Mouse (Mus musculus) kidney, embryonic 14.5 days (tissue): ENCODE data around the gene Grm4. TPM values are rescaled to one million over a fixed set of nuclear protein-coding genes. Genes with fewer than 3 reads are reported as not detected.

Experiments used
- ATAC-seq: fragments of 200-750 bp; cut with Nextera tagmentation; 2 replicates; pipeline ENCODE4 v1.8.0; 2017; ENCODE audit warnings: moderate number of reproducible peaks, mild to moderate bottlenecking, moderate TSS enrichment, moderate library complexity; ENCODE audit not compliant: low FRiP score, low TSS enrichment
- H3K27ac ChIP-seq: fragments of 300-500 bp; sonication (generic); 2 replicates; pipeline ENCODE4 v1.5.1; 2014; ENCODE audit warnings: low read depth, mild to moderate bottlenecking, low read length, moderate library complexity, mixed read lengths
- H3K27me3 ChIP-seq: fragments of 300-500 bp; sonication (generic); 2 replicates; pipeline ENCODE4 v1.6.1; 2014; ENCODE audit warnings: mild to moderate bottlenecking, low read length; ENCODE audit not compliant: control insufficient read depth, insufficient read depth
- H3K36me3 ChIP-seq: fragments of 300-500 bp; sonication (generic); 2 replicates; pipeline ENCODE4 v1.6.1; 2014; ENCODE audit warnings: low read length, mixed read lengths; ENCODE audit not compliant: control insufficient read depth, insufficient read depth
- H3K4me1 ChIP-seq: fragments of 300-500 bp; sonication (generic); 2 replicates; pipeline ENCODE4 v1.6.1; 2014; ENCODE audit warnings: low read length, mixed read lengths; ENCODE audit not compliant: control insufficient read depth, insufficient read depth
- H3K4me2 ChIP-seq: fragments of 300-500 bp; sonication (generic); replicated peaks from 2 replicates; pipeline ENCODE4 v1.6.1; 2014; ENCODE audit warnings: low read depth, mild to moderate bottlenecking, low read length
- H3K4me3 ChIP-seq: fragments of 300-500 bp; sonication (generic); 2 replicates; pipeline ENCODE4 v1.5.1; 2014; ENCODE audit warnings: mild to moderate bottlenecking, low read length
- H3K9ac ChIP-seq: fragments of 300-500 bp; sonication (generic); 2 replicates; pipeline ENCODE4 v1.6.1; 2014; ENCODE audit warnings: low read depth, mild to moderate bottlenecking, low read length, moderate library complexity
- H3K9me3 ChIP-seq: fragments of 300-500 bp; sonication (generic); 2 replicates; pipeline ENCODE4 v1.6.1; 2016; ENCODE audit warnings: low read length; ENCODE audit not compliant: control insufficient read depth
- WGBS: fragments of 180-500 bp; shearing (Covaris S2); extraction: QIAGEN DNeasy Blood & Tissue Kit; methylation state at CpG from one replicate; pipeline ENCODE4 v1.1.7; 2014; 5-methylcytosine and 5-hydroxymethylcytosine counted together
- polyA plus RNA-seq: library from polyadenylated mRNA; unstranded; fragments of >200 nt; fragmentation: Nextera tagmentation; extraction: Ambion mirVana; gene quantifications from 2 replicates; pipeline ENCODE4 v1.2.1, GENCODE M21; 2014

Gene Grm4
- polyA plus RNA-seq, 1 experiment from 2014 or later, result 1.6 TPM

DNA sequence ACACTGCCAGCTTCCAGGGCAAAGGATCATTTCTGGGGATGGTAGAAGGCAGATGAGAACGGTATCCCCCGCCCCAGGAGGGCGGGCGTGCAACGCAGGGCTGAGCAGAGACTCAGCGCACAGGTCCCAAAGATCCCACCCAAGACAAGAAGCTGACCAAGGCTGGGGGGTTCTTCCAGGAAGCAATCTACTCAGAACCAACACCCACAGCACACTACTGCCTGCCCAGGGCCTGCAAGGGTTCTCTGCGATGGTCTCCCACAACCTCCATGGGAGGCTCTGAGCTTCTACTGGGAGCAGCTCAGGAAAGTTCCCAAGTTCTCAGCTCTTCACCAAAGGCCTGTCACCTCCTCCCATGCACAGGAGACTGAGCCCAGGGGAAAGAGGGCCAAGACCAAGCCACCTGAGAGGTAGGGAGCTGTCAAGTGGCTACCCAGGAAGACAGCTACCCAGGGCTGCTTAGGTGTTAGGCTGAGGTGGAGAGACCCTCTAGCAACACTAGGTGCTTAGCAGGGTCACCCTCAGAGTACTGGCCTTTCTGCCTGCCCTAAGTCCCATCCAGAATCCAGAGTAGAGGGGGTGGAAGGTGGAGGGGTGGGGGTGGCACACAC lies 10.0 kb downstream of the Grm4 start:
- peaks cover 62% of the 10 kb centered on the region for H3K27me3 ChIP-seq
- H3K4me1 ChIP-seq, result peaks cover 14% of the 10 kb centered on the region
- no peaks in the 10 kb centered on the region for H3K36me3 ChIP-seq
- H3K27ac ChIP-seq, result no peak overlapping the region
- 90% methylated on average over 7 of the region's 7 CpGs for WGBS
- no peaks in the 10 kb centered on the region for H3K9me3 ChIP-seq
- H3K9ac ChIP-seq, result no peak overlapping the region
- no peak overlapping the region for H3K4me3 ChIP-seq
- no peak overlapping the region for H3K4me2 ChIP-seq
- ATAC-seq, result no peak

DNA sequence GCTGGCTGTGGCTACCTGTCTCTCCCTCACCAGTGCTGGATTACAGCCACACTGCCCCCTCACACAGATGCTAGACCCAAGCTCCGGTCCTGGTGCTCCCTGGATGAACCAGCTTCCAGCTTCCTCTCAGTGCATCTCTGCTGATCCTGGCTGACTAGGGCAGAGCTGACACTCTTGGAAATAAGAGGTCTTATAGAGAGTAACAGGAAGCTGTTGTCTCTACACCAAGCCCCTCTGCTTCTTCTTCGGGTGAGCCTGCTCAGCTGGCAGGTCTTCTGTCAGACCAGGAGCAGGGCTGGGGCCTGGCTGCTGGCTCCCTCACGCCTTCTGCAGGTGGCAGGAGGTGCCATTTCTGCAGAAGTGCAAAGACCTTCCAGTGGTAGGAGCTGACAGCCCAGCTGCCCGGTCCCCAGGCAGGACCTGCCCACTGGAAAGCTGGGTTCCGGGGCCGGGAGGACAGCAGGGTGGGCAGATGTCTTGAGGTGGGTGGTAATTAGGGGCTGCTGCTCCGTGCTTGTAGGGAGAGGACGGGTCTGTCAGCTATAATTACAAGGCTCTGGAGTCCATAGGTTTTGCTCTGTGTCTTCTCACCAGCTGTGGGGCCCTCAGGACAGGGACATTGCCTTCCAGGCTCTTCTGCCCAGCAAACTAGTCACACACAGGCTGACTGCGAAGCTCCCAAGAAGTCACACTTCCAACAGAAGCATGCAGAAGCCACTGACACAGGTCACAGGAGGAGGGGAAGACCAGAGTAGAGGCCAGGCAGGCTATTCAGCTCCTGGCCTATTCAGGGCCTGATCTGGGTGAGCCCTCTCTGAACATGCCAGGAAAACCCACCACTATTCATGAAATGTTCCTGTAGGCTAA lies 10.7 kb downstream of the Grm4 start:
- ATAC-seq, result no peak
- Histone ChIP-seq H3K4me1 (peaks cover 18% of the 10 kb centered on the region), H3K27me3 (peaks cover 56% of the 10 kb centered on the region), H3K27ac (no peak overlapping the region), H3K4me3 (no peak overlapping the region), H3K9ac (no peak overlapping the region), H3K9me3 (no peaks in the 10 kb centered on the region), H3K4me2 (no peak overlapping the region), H3K36me3 (no peaks in the 10 kb centered on the region)
- 53% methylated on average over 9 of the region's 9 CpGs for WGBS

DNA sequence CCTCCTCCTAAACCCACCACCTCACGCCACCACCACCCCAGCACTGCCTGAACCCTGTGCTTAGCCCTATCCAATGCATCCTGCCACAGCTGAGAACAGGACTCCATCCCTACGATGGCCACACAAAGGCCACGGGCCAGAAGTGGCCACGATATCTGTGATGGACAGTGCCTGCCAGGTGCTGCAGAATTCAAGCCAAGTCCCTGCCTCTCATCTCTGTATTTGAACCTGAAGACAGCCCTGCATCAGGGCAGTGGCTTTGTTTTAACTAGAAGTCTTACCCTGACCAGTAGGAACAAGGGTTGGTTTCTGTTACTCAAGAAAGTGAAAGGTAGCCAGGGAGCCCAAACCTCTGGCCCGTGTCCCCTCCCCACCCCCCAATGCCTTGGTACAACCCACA lies 12.1 kb downstream of the Grm4 start:
- H3K9me3 ChIP-seq, result no peaks in the 10 kb centered on the region
- no peak for ATAC-seq
- H3K36me3 ChIP-seq, result no peaks in the 10 kb centered on the region
- H3K27ac ChIP-seq, result no peak overlapping the region
- WGBS, result 85% methylated on average over 5 of the region's 5 CpGs
- H3K9ac ChIP-seq, result no peak overlapping the region
- H3K4me2 ChIP-seq, result no peak overlapping the region
- H3K4me1 ChIP-seq, result peaks cover 29% of the 10 kb centered on the region
- peaks cover 43% of the 10 kb centered on the region for H3K27me3 ChIP-seq
- H3K4me3 ChIP-seq, result no peak overlapping the region

DNA sequence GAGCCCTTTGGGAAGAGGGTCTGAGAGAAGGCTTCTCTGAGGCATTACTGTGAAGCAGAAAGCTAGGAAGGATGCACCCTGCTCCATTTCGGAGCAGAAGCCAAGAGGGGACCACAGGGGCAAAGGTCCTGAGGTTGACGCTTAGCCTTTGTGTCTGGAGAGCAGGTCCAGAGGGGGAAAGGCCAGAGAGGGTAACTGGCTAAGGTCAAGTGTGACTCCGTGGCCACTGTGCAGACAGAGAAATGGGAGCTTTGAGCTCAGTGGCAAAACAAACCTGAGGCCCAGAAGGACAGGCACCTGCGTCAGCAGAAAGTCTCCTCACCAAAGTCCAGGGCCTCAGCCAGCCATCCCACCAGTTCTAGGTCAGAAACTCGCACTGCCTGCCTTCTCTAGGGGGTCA lies 12.7 kb downstream of the Grm4 start:
- H3K4me1 ChIP-seq, result peaks cover 24% of the 10 kb centered on the region
- 37% methylated on average over 5 of the region's 5 CpGs for WGBS
- H3K9me3 ChIP-seq, result no peaks in the 10 kb centered on the region
- no peak overlapping the region for H3K4me2 ChIP-seq
- no peak for ATAC-seq
- peaks cover 38% of the 10 kb centered on the region for H3K27me3 ChIP-seq
- no peak overlapping the region for H3K27ac ChIP-seq
- H3K36me3 ChIP-seq, result no peaks in the 10 kb centered on the region
- H3K4me3 ChIP-seq, result no peak overlapping the region
- no peak overlapping the region for H3K9ac ChIP-seq

DNA sequence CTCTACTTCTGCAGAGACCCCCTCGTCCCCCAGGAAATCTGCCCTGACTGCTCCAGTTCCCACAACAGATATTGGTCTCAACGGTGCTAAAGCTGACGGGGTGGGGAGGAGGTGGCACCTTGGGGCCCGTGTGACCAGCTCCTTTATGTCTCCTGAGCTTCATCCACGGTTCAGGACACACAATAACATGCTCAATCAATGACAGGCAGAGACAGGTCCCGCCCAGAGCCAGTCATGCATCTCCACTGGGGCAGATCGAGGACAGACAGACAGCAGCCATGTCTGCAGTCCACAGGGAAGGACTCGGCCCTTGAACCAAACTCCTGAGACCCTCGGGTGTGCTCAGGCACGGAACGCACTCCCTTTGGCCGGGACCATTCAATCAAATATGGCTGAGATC lies 13.2 kb downstream of the Grm4 start:
- Histone ChIP-seq H3K9me3 (no peaks in the 10 kb centered on the region), H3K4me3 (no peak overlapping the region), H3K4me1 (peaks cover 23% of the 10 kb centered on the region), H3K4me2 (no peak overlapping the region), H3K9ac (no peak overlapping the region), H3K27ac (no peak overlapping the region), H3K27me3 (peaks cover 36% of the 10 kb centered on the region), H3K36me3 (no peaks in the 10 kb centered on the region)
- no peak for ATAC-seq
- WGBS, result 43% methylated on average over 12 of the region's 12 CpGs

DNA sequence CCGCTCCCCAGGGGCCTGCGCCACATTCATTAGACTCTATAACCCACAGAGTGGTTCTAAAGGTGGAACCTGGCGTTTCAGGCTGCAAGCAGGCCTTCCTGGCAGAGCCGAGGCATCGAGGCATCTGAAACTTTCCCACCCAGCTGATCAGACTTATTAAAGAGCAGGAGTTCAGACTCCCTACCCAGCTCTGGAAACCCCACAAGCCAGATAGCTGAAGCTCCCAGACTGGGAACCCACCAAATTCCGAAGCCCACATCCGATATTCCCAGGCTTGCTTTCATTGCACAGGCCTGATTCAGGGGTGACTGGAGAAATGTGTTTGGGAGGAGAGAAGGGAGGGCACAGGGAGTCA lies 13.6 kb downstream of the Grm4 start:
- no peak overlapping the region for H3K9ac ChIP-seq
- no peak overlapping the region for H3K4me2 ChIP-seq
- peaks cover 36% of the 10 kb centered on the region for H3K27me3 ChIP-seq
- peaks cover 23% of the 10 kb centered on the region for H3K4me1 ChIP-seq
- H3K36me3 ChIP-seq, result no peaks in the 10 kb centered on the region
- WGBS, result 83% methylated on average over 7 of the region's 7 CpGs
- no peak for ATAC-seq
- no peaks in the 10 kb centered on the region for H3K9me3 ChIP-seq
- no peak overlapping the region for H3K4me3 ChIP-seq
- no peak overlapping the region for H3K27ac ChIP-seq

DNA sequence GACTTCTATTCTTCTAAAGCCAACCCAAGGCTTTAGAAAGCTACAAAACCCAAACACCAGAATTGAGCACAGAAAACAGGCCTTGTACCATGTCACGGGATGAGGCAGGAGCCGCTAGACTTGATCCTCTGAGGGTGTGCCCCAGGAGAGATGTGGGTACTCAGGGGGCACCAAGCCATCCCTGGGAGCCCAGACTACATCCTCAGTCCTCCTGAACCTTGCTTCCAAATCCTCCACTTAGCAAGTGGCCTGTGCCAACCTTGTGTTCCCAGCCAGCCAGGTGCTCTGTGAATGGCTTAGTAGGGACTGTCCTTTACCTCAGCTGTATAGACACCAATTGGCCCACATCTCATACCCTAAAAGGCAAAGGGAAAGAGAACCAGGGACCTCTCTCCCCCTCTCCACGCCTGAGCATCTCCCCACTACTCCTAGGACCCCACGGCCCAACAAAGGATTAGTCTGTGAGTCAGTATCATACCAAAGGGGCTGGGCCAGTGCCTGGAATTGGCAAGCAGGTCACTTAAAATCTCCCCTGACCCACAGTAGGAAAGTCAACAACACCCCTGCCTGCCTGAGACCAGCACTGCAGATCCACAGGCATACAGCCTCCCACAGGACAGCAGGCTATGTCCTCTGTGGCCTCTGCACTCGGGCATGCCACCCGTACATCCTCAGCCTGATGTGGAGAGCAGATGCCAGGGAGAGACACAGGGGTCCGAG lies 14.2 kb downstream of the Grm4 start:
- WGBS, result 88% methylated on average over 7 of the region's 7 CpGs
- Histone ChIP-seq H3K4me3 (no peak overlapping the region), H3K9me3 (no peaks in the 10 kb centered on the region), H3K9ac (no peak overlapping the region), H3K27me3 (peaks cover 31% of the 10 kb centered on the region), H3K4me2 (no peak overlapping the region), H3K36me3 (no peaks in the 10 kb centered on the region), H3K4me1 (peaks cover 23% of the 10 kb centered on the region), H3K27ac (no peak overlapping the region)
- ATAC-seq, result no peak

DNA sequence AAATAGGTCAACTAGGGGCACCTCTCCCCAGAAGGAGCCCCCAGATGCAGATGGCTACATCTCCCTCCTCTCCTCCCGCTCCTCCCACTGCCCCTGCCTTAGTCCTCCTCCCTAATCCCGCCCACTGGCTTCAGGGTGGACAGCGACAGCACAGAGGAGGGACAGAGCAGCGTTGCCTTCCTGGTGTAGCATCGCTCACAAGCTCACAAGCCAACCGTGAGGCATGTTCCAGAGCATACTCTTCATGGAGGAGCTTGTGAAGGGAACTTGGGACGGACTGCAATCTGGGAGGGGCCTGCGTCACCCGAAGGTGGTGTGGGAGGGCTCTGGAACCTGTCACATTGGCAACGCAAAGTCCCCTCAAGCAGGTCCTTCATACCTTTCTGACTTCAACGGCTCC lies 14.8 kb downstream of the Grm4 start:
- peaks cover 25% of the 10 kb centered on the region for H3K27me3 ChIP-seq
- no peak overlapping the region for H3K4me2 ChIP-seq
- H3K9ac ChIP-seq, result no peak overlapping the region
- no peak overlapping the region for H3K4me3 ChIP-seq
- H3K36me3 ChIP-seq, result no peaks in the 10 kb centered on the region
- no peaks in the 10 kb centered on the region for H3K9me3 ChIP-seq
- H3K27ac ChIP-seq, result no peak overlapping the region
- WGBS, result 33% methylated on average over 11 of the region's 11 CpGs
- ATAC-seq, result no peak
- H3K4me1 ChIP-seq, result peaks cover 28% of the 10 kb centered on the region
